In genomic region chr6:34875268-34875761, GRCm38 (mm10) we compare ENCODE assay signal across 8 mouse cellular contexts. TPM values are rescaled to one million over a fixed set of nuclear protein-coding genes. Genes with fewer than 3 reads are reported as not detected.
DNase-seq lines count a peak whose midpoint lies in the region; ATAC-seq and TF ChIP-seq lines count a peak whose summit lies in the region.

No protein-coding gene starts in this region.

- intact Hi-C loops in heart, postnatal 36 days (cut with DNase I) = loop anchor here (5.0 kb wide), 3 partner anchors 37 to 363 kb away; partner anchors contain the start of gene Wdr91

- H3K9ac ChIP-seq in kidney, embryonic 16.5 days (replicated peaks; ENCODE audit: low read length) = peak overlapping the region; percentile 31; the same call in 1 of the 2 replicates
- no peak overlapping the region for H3K9ac ChIP-seq in hindbrain, embryonic 14.5 days

- no peak for ATAC-seq in kidney, embryonic 16.5 days (ENCODE audit: low FRiP score, low TSS enrichment)
- ATAC-seq in megakaryocyte, adult 5-6 weeks (ENCODE audit: poor library complexity, severe bottlenecking) = peak; percentile 56
- no peak for ATAC-seq in hindbrain, embryonic 14.5 days (ENCODE audit: low FRiP score)

- H3K4me1 ChIP-seq in kidney, embryonic 16.5 days (ENCODE audit: insufficient read depth, low read length) = peaks cover 38% of the 10 kb centered on the region
- peaks cover 11% of the 10 kb centered on the region for H3K4me1 ChIP-seq in bone marrow, adult 2 months (ENCODE audit: control insufficient read depth, insufficient read depth, low read length)
- H3K4me1 ChIP-seq in hindbrain, embryonic 14.5 days (replicated peaks; ENCODE audit: control insufficient read depth, insufficient read depth, low read length) = peaks cover 13% of the 10 kb centered on the region

- 0 out of 2 replicates have a peak, but pooled peaks have one; percentile 0 for TF ChIP-seq CTCF in bone marrow, adult 2 months (IDR thresholded peaks at IDR 0.05; ENCODE audit: control insufficient read depth, insufficient read depth, low read length)

- no peak for DNase-seq in kidney, adult 8-10 months
- DNase-seq in heart, postnatal 36 days = peak; percentile 48 to 67
- peak; percentile 81 to 89 for DNase-seq in thymus, postnatal 36 days
- no peak for DNase-seq in hindbrain, embryonic 14.5 days (ENCODE audit: low spot score)
- DNase-seq in adrenal gland, postnatal 10 days = no peak

- no peak overlapping the region for H3K4me3 ChIP-seq in kidney, embryonic 16.5 days (ENCODE audit: low read length)
- H3K4me3 ChIP-seq in bone marrow, adult 2 months (replicated peaks; ENCODE audit: control insufficient read depth, low read depth, low read length) = peak overlapping the region; percentile 65
- H3K4me3 ChIP-seq in hindbrain, embryonic 14.5 days (replicated peaks; ENCODE audit: low read length) = no peak overlapping the region

- H3K9me3 ChIP-seq in kidney, embryonic 16.5 days (ENCODE audit: low read length) = no peaks in the 10 kb centered on the region
- no peaks in the 10 kb centered on the region for H3K9me3 ChIP-seq in hindbrain, embryonic 14.5 days (ENCODE audit: control insufficient read depth, low read length)

- no peak for TF ChIP-seq POLR2A in bone marrow, adult 2 months (IDR thresholded peaks at IDR 0.05; ENCODE audit: borderline replicate concordance, control insufficient read depth, low read depth, low read length)

- no peaks in the 10 kb centered on the region for H3K27me3 ChIP-seq in kidney, embryonic 16.5 days (ENCODE audit: insufficient read depth, low read length)
- no peaks in the 10 kb centered on the region for H3K27me3 ChIP-seq in hindbrain, embryonic 14.5 days (ENCODE audit: control insufficient read depth, insufficient read depth, low read length)

- 0 out of 2 replicates have a peak, but pooled peaks cover 3% of the 10 kb centered on the region for H3K36me3 ChIP-seq in kidney, embryonic 16.5 days (ENCODE audit: insufficient read depth, low read length)
- H3K36me3 ChIP-seq in hindbrain, embryonic 14.5 days (replicated peaks; ENCODE audit: control insufficient read depth, insufficient read depth) = 0 out of 2 replicates have a peak, but pooled peaks cover 5% of the 10 kb centered on the region

- WGBS in kidney, embryonic 16.5 days = 78% methylated on average over 15 of the region's 15 CpGs
- WGBS in bone marrow, adult 2 months = 1% methylated on average over 15 of the region's 15 CpGs
- WGBS in hindbrain, embryonic 14.5 days = 93% methylated on average over 15 of the region's 15 CpGs

- H3K4me2 ChIP-seq in kidney, embryonic 16.5 days (replicated peaks; ENCODE audit: low read depth, low read length) = no peak overlapping the region; the same call in 1 of the 2 replicates
- no peak overlapping the region for H3K4me2 ChIP-seq in hindbrain, embryonic 14.5 days (replicated peaks)

- peak overlapping the region; percentile 83 for H3K27ac ChIP-seq in kidney, embryonic 16.5 days (ENCODE audit: low read length)
- H3K27ac ChIP-seq in bone marrow, adult 2 months (ENCODE audit: control insufficient read depth, insufficient read depth, low read depth, low read length, poor library complexity) = peak overlapping the region; percentile 87
- H3K27ac ChIP-seq in hindbrain, embryonic 14.5 days = no peak overlapping the region

RNA-seq across cellular contexts. Expression of gene Cyren, which starts 2.5 kb away (rescaled TPM):
- 15.2 and 15.4 TPM in 2 replicates for polyA plus RNA-seq in kidney, embryonic 16.5 days (2015; fragmentation: Nextera tagmentation; extraction: Ambion mirVana)
- polyA plus RNA-seq in bone marrow, adult 2 months (2011; ENCODE audit: insufficient read depth, insufficient read length, low replicate concordance, missing spikeins) = 8.1 and 23.2 TPM in 2 replicates
- total RNA-seq in heart, postnatal 36 days (2021) = 1 to 10 TPM; 2.3 to 3.5 TPM
- 7.5 and 8.1 TPM in 2 replicates for total RNA-seq in megakaryocyte, adult 5-6 weeks (2015)
- 3.8 and 7.1 TPM in 2 replicates for total RNA-seq in megakaryocyte, adult 5-6 weeks (2017)
- polyA plus RNA-seq in hindbrain, embryonic 14.5 days (2014; fragmentation: Nextera tagmentation; extraction: Ambion mirVana) = 7.4 and 8.3 TPM in 2 replicates
- 1 to 10 TPM; 6.2 to 8.8 TPM for total RNA-seq in adrenal gland, postnatal 10 days (2021)

RNA-seq across cellular contexts. Expression of gene Tmem140, which starts 12.4 kb away (rescaled TPM):
- polyA plus RNA-seq in kidney, embryonic 16.5 days (2015; fragmentation: Nextera tagmentation; extraction: Ambion mirVana) = 2.8 and 3.1 TPM in 2 replicates
- polyA plus RNA-seq in bone marrow, adult 2 months (2011; ENCODE audit: insufficient read depth, insufficient read length, low replicate concordance, missing spikeins) = 5.7 and 16.5 TPM in 2 replicates
- 10 to 100 TPM; 34.9 to 38.0 TPM for total RNA-seq in heart, postnatal 36 days (2021)
- total RNA-seq in megakaryocyte, adult 5-6 weeks (2015) = 3.1 and 5.0 TPM in 2 replicates
- total RNA-seq in megakaryocyte, adult 5-6 weeks (2017) = 2.8 and 6.1 TPM in 2 replicates
- 0.78 and 1.4 TPM in 2 replicates for polyA plus RNA-seq in hindbrain, embryonic 14.5 days (2014; fragmentation: Nextera tagmentation; extraction: Ambion mirVana)
- total RNA-seq in adrenal gland, postnatal 10 days (2021) = 10 to 100 TPM; 23.8 to 34.7 TPM

RNA-seq across cellular contexts. Expression of gene Wdr91, which starts 35.4 kb away (rescaled TPM):
- 11.2 and 11.3 TPM in 2 replicates for polyA plus RNA-seq in kidney, embryonic 16.5 days (2015; fragmentation: Nextera tagmentation; extraction: Ambion mirVana)
- polyA plus RNA-seq in bone marrow, adult 2 months (2011; ENCODE audit: insufficient read depth, insufficient read length, low replicate concordance, missing spikeins) = 17.1 and 27.6 TPM in 2 replicates
- 10 to 100 TPM; 11.4 to 15.5 TPM for total RNA-seq in heart, postnatal 36 days (2021)
- 4.2 and 7.6 TPM in 2 replicates for total RNA-seq in megakaryocyte, adult 5-6 weeks (2015)
- 19.6 and 27.5 TPM in 2 replicates for total RNA-seq in megakaryocyte, adult 5-6 weeks (2017)
- polyA plus RNA-seq in hindbrain, embryonic 14.5 days (2014; fragmentation: Nextera tagmentation; extraction: Ambion mirVana) = 15.0 and 15.5 TPM in 2 replicates
- total RNA-seq in adrenal gland, postnatal 10 days (2021) = 10 to 100 TPM; 21.0 to 27.3 TPM

RNA-seq across cellular contexts. Expression of gene Stra8, which starts 44.6 kb away (rescaled TPM):
- polyA plus RNA-seq in kidney, embryonic 16.5 days (2015; fragmentation: Nextera tagmentation; extraction: Ambion mirVana) = not detected in 2 replicates
- polyA plus RNA-seq in bone marrow, adult 2 months (2011; ENCODE audit: insufficient read depth, insufficient read length, low replicate concordance, missing spikeins) = 1.4 TPM in 1 of 2 replicates, not detected in the other
- not detected for total RNA-seq in heart, postnatal 36 days (2021)
- not detected in 2 replicates for total RNA-seq in megakaryocyte, adult 5-6 weeks (2015)
- not detected in 2 replicates for total RNA-seq in megakaryocyte, adult 5-6 weeks (2017)
- polyA plus RNA-seq in hindbrain, embryonic 14.5 days (2014; fragmentation: Nextera tagmentation; extraction: Ambion mirVana) = not detected in 2 replicates
- not detected for total RNA-seq in adrenal gland, postnatal 10 days (2021)

Comparison
In these comparisons a context has a peak if more than half of its experiments do, and no peak if none do; other contexts are left out.
1. DNase-seq: peak in heart, postnatal 36 days (2 of 2) and thymus, postnatal 36 days (2 of 2); none in kidney, adult 8-10 months (0 of 2), hindbrain, embryonic 14.5 days (single experiment) and adrenal gland, postnatal 10 days (single experiment).